Mouse (Mus musculus) cerebellum, adult 2 months (tissue): ENCODE measurements around the gene Jup.

Experiments
- CTCF ChIP-seq: fragments of 200-500 bp; IDR thresholded peaks from 2 replicates; pipeline ENCODE4 v1.5.1; 2011; ENCODE audit warnings: low read depth, mild to moderate bottlenecking, control low read depth, low read length, moderate library complexity, borderline replicate concordance; ENCODE audit not compliant: insufficient read depth
- POLR2A ChIP-seq: fragments of 200-500 bp; IDR thresholded peaks from 2 replicates; pipeline ENCODE4 v1.6.1; 2011; ENCODE audit warnings: low read length, control low read depth, borderline replicate concordance; ENCODE audit not compliant: insufficient read depth

GRCm38 (mm10) chr11:100392958-100393357 lies 4.6 kb downstream of the Jup start:
- TF ChIP-seq CTCF, result no peak
- no peak for TF ChIP-seq POLR2A
